Mouse (Mus musculus): ENCODE data around the gene Htr2b. TPM values are rescaled to one million over a fixed set of nuclear protein-coding genes. Genes with fewer than 3 reads are reported as not detected.
A peak's percentile ranks its signal among the peaks of the same experiment; 100 is the strongest.

The Htr2b gene
- polyA plus RNA-seq, 1 experiment, result not detected

GRCm38 (mm10) chr1:86152618-86153017 lies 40.8 kb upstream of the Htr2b start:
- TF ChIP-seq CTCF (IDR thresholded peaks at IDR 0.05; ENCODE audit: borderline replicate concordance, insufficient read depth, low read depth, low read length), result 0 out of 2 replicates have a peak, but pooled peaks have one; percentile 22
- TF ChIP-seq POLR2A (IDR thresholded peaks at IDR 0.05; ENCODE audit: borderline replicate concordance, insufficient read depth, low read length), result no peak
- 93% methylated on average over 1 of the region's 1 CpGs for WGBS
- no peak for DNase-seq
- Histone ChIP-seq H3K4me1 (ENCODE audit: control insufficient read depth, insufficient read depth, low read length) (peaks cover 3% of the 10 kb centered on the region; the same call in 1 of the 2 replicates), H3K27me3 (ENCODE audit: control insufficient read depth, insufficient read depth, low read length) (no peaks in the 10 kb centered on the region), H3K4me3 (replicated peaks; ENCODE audit: insufficient read depth, low read depth, low read length) (no peak overlapping the region), H3K27ac (ENCODE audit: insufficient read depth, low read length) (no peak overlapping the region)

GRCm38 (mm10) chr1:86151376-86151775 lies 39.6 kb upstream of the Htr2b start:
- Histone ChIP-seq H3K27ac (ENCODE audit: insufficient read depth, low read length) (no peak overlapping the region), H3K4me1 (ENCODE audit: control insufficient read depth, insufficient read depth, low read length) (peaks cover 5% of the 10 kb centered on the region; the same call in 1 of the 2 replicates), H3K4me3 (replicated peaks; ENCODE audit: insufficient read depth, low read depth, low read length) (no peak overlapping the region), H3K27me3 (ENCODE audit: control insufficient read depth, insufficient read depth, low read length) (no peaks in the 10 kb centered on the region)
- WGBS, result 83% methylated on average over 7 of the region's 7 CpGs
- TF ChIP-seq POLR2A (IDR thresholded peaks at IDR 0.05; ENCODE audit: borderline replicate concordance, insufficient read depth, low read length), result no peak
- no peak for DNase-seq

DNA sequence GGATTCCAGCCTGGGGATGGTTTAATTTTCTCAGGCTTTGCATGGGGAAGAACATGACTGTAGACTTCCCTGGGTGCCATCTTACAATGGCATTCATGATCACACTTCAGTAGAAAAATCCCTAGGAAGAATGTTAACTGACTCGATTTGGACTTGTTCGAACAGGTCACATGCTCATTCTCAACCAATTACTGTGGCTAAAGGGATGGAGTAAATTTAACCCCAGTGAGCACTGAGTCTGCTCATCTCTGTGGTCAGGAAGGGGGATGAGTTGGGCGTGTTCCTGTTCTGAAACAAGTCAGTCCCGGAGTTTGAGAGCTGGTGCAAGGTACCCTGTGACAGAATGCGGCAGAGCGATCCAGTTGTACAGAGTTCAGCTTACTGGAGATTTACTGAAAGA lies 39.2 kb upstream of the Htr2b start:
- no peak for DNase-seq
- no peak overlapping the region for H3K27ac ChIP-seq (ENCODE audit: insufficient read depth, low read length)
- TF ChIP-seq CTCF (IDR thresholded peaks at IDR 0.05; ENCODE audit: borderline replicate concordance, insufficient read depth, low read depth, low read length), result no peak
- TF ChIP-seq POLR2A (IDR thresholded peaks at IDR 0.05; ENCODE audit: borderline replicate concordance, insufficient read depth, low read length), result no peak
- 83% methylated on average over 6 of the region's 6 CpGs for WGBS
- H3K4me1 ChIP-seq (ENCODE audit: control insufficient read depth, insufficient read depth, low read length), result peaks cover 5% of the 10 kb centered on the region; the same call in 1 of the 2 replicates
- no peak overlapping the region for H3K4me3 ChIP-seq (replicated peaks; ENCODE audit: insufficient read depth, low read depth, low read length)
- H3K27me3 ChIP-seq (ENCODE audit: control insufficient read depth, insufficient read depth, low read length), result no peaks in the 10 kb centered on the region

DNA sequence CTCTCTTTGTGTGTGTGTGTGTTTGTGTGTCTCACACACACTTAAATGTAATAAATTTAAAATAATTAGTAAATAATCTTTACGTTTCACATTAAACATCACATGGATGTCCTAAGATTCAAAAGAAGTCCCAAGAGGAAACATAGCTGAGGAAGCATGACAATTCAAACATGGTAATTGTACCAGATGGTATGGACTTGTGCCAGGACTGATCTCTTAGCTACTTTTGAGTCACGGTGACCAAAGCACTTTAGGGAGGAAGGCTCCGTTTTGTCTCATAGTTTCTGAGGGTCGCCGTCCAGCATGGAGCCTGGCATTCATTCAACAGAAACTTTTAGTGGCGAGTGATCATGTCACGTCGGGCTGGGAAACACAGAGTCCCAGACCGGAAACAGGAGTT lies 36.4 kb upstream of the Htr2b start:
- Histone ChIP-seq H3K27ac (ENCODE audit: insufficient read depth, low read length) (no peak overlapping the region), H3K27me3 (ENCODE audit: control insufficient read depth, insufficient read depth, low read length) (no peaks in the 10 kb centered on the region), H3K4me1 (ENCODE audit: control insufficient read depth, insufficient read depth, low read length) (peaks cover 2% of the 10 kb centered on the region), H3K4me3 (replicated peaks; ENCODE audit: insufficient read depth, low read depth, low read length) (no peak overlapping the region)
- TF ChIP-seq POLR2A (IDR thresholded peaks at IDR 0.05; ENCODE audit: borderline replicate concordance, insufficient read depth, low read length) (no peak), CTCF (IDR thresholded peaks at IDR 0.05; ENCODE audit: borderline replicate concordance, insufficient read depth, low read depth, low read length) (no peak)
- no peak for DNase-seq
- 19% methylated on average over 9 of the region's 9 CpGs for WGBS

GRCm38 (mm10) chr1:86147557-86147956 lies 35.8 kb upstream of the Htr2b start:
- DNase-seq, result peak in 1 of 2 experiments; percentile 42
- Histone ChIP-seq H3K4me3 (replicated peaks; ENCODE audit: insufficient read depth, low read depth, low read length) (no peak overlapping the region), H3K27me3 (ENCODE audit: control insufficient read depth, insufficient read depth, low read length) (no peaks in the 10 kb centered on the region), H3K4me1 (ENCODE audit: control insufficient read depth, insufficient read depth, low read length) (peaks cover 2% of the 10 kb centered on the region), H3K27ac (ENCODE audit: insufficient read depth, low read length) (no peak overlapping the region)
- 21% methylated on average over 5 of the region's 5 CpGs for WGBS
- no peak for TF ChIP-seq POLR2A (IDR thresholded peaks at IDR 0.05; ENCODE audit: borderline replicate concordance, insufficient read depth, low read length)
- TF ChIP-seq CTCF (IDR thresholded peaks at IDR 0.05; ENCODE audit: borderline replicate concordance, insufficient read depth, low read depth, low read length), result no peak

DNA sequence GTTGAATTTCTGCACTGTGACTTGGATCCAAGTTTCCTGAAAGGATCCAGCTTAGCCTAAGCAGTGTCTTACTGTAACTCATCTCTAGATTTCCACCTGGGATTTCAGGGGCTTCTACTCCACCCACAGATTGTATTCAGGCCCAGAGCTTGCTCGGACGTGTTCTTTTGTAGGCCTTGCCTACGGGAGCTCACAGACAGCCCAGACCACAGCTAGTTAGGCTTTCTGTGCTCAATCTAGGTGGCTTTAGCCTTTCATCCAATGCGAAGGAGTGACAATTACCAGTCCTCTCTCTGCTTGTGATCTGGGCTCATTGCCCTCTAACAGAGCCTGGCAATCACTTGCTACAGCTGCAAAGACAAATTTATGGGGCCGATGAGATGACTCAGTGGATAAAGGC lies 34.5 kb upstream of the Htr2b start:
- no peak for TF ChIP-seq POLR2A (IDR thresholded peaks at IDR 0.05; ENCODE audit: borderline replicate concordance, insufficient read depth, low read length)
- TF ChIP-seq CTCF (IDR thresholded peaks at IDR 0.05; ENCODE audit: borderline replicate concordance, insufficient read depth, low read depth, low read length), result no peak
- H3K4me1 ChIP-seq (ENCODE audit: control insufficient read depth, insufficient read depth, low read length), result peaks cover 2% of the 10 kb centered on the region
- H3K4me3 ChIP-seq (replicated peaks; ENCODE audit: insufficient read depth, low read depth, low read length), result no peak overlapping the region
- H3K27me3 ChIP-seq (ENCODE audit: control insufficient read depth, insufficient read depth, low read length), result no peaks in the 10 kb centered on the region
- no peak overlapping the region for H3K27ac ChIP-seq (ENCODE audit: insufficient read depth, low read length)
- 82% methylated on average over 5 of the region's 5 CpGs for WGBS
- no peak for DNase-seq

DNA sequence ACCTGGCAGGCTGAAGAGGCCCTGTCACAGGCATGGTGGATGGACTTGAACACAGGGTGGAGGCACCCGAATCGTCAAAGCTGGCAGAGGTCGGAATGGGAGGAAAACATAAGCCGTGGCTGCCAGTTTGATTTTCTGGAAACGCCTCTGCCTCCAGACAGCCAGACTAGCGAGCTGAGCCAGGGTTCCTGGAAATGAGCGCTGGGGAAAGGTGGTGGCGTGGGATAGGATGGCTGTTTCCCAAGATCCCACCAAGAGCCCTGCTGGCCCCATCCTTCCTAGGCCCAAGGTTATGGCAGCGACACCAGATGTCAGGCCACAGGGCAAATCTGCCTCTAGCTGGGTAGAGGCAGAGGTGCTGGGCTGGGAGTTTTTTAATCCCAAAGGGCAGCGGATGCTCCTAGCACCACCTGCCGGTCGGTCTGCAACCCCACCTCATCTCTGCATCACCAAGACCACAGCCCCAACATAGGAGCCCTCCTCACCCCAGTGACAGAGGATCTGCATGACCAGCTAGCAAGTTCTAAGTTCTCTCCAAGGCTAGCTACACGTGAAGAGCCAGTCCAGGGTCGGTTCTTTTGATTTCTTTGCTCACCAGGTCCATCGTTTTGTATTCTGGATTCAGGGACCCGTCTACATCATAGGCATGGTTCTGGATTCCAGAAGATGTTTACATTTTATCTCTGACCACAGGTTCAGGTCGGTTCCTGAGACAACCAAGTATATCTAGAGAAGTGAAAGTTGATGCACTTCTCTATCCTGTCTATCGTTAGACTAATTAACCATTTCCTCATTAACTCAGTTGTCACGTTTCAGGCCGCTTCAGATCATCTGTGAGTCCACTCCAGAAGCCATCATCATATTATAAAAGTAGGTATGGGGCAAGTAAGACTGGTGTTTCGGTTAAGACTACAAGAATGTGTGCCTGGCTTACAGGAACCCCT lies 32.5 kb upstream of the Htr2b start:
- DNase-seq, result no peak
- Histone ChIP-seq H3K4me1 (ENCODE audit: control insufficient read depth, insufficient read depth, low read length) (peaks cover 2% of the 10 kb centered on the region), H3K4me3 (replicated peaks; ENCODE audit: insufficient read depth, low read depth, low read length) (no peak overlapping the region), H3K27ac (ENCODE audit: insufficient read depth, low read length) (no peak overlapping the region), H3K27me3 (ENCODE audit: control insufficient read depth, insufficient read depth, low read length) (no peaks in the 10 kb centered on the region)
- TF ChIP-seq POLR2A (IDR thresholded peaks at IDR 0.05; ENCODE audit: borderline replicate concordance, insufficient read depth, low read length), result no peak
- no peak for TF ChIP-seq CTCF (IDR thresholded peaks at IDR 0.05; ENCODE audit: borderline replicate concordance, insufficient read depth, low read depth, low read length)
- 58% methylated on average over 21 of the region's 21 CpGs for WGBS

- Histone ChIP-seq H3K4me1 (ENCODE audit: control insufficient read depth, insufficient read depth, low read length) (peaks cover 2% of the 10 kb centered on the region), H3K4me3 (replicated peaks; ENCODE audit: insufficient read depth, low read depth, low read length) (no peak overlapping the region), H3K27ac (ENCODE audit: insufficient read depth, low read length) (no peak overlapping the region), H3K27me3 (ENCODE audit: control insufficient read depth, insufficient read depth, low read length) (no peaks in the 10 kb centered on the region)
- WGBS, result 90% methylated on average over 4 of the region's 4 CpGs
- TF ChIP-seq CTCF (IDR thresholded peaks at IDR 0.05; ENCODE audit: borderline replicate concordance, insufficient read depth, low read depth, low read length), result no peak
- no peak for TF ChIP-seq POLR2A (IDR thresholded peaks at IDR 0.05; ENCODE audit: borderline replicate concordance, insufficient read depth, low read length)
- no peak for DNase-seq
These were observed 31.4 kb upstream of the Htr2b start for GRCm38 (mm10) chr1:86143165-86143564.

All from cerebellum, adult 2 months (tissue).